ENCODE assay signal across 22 mouse cellular contexts in genomic region chr12:24920861-24921260, GRCm38 (mm10).
"Had no signal": no experiment of that assay in that cellular context is flagged by ENCODE, and none has a peak within 500 bp of the region (broad histone marks: within the 10 kb centered on the region; RNA-seq: fewer than 3 reads in every experiment).

No protein-coding gene starts in this region.

- H3K4me2 ChIP-seq: kidney, embryonic 15.5 days; limb, embryonic 12.5 days; limb, embryonic 15.5 days; lung, embryonic 15.5 days; midbrain, embryonic 12.5 days; midbrain, embryonic 15.5 days; neural tube, embryonic 12.5 days; neural tube, embryonic 15.5 days; stomach, embryonic 15.5 days had no signal

- H3K9ac ChIP-seq: kidney, embryonic 15.5 days; limb, embryonic 12.5 days; limb, embryonic 15.5 days; liver, embryonic 14.5 days; lung, embryonic 15.5 days; midbrain, embryonic 12.5 days; midbrain, embryonic 15.5 days; neural tube, embryonic 12.5 days; neural tube, embryonic 15.5 days; stomach, embryonic 15.5 days had no signal

- DNase-seq: kidney, adult 11 months; kidney, adult 8-10 months; kidney, postnatal 10 days; kidney, postnatal 36 days; left cerebral cortex, postnatal 4 days; lung, adult 18-20 months; lung, postnatal 10 days; lung, postnatal 36 days; right cerebral cortex, adult 18-20 months; right cerebral cortex, postnatal 14 days; spleen, adult 18-20 months; thymus, postnatal 25 days had no signal

- H3K36me3 ChIP-seq: lung, embryonic 15.5 days; midbrain, embryonic 15.5 days; stomach, embryonic 15.5 days had no signal

- H3K4me3 ChIP-seq: kidney, embryonic 15.5 days; limb, embryonic 12.5 days; limb, embryonic 15.5 days; lung, embryonic 15.5 days; midbrain, embryonic 12.5 days; midbrain, embryonic 15.5 days; neural tube, embryonic 12.5 days; neural tube, embryonic 15.5 days; stomach, embryonic 15.5 days had no signal

- H3K4me1 ChIP-seq: limb, embryonic 15.5 days; lung, embryonic 15.5 days; neural tube, embryonic 12.5 days; stomach, embryonic 15.5 days had no signal

- ATAC-seq: midbrain, embryonic 15.5 days had no signal

- H3K27me3 ChIP-seq: kidney, embryonic 15.5 days; limb, embryonic 12.5 days; limb, embryonic 15.5 days; lung, embryonic 15.5 days; midbrain, embryonic 12.5 days; midbrain, embryonic 15.5 days; neural tube, embryonic 12.5 days; neural tube, embryonic 15.5 days; stomach, embryonic 15.5 days had no signal

- H3K27ac ChIP-seq: kidney, embryonic 15.5 days; limb, embryonic 12.5 days; limb, embryonic 15.5 days; liver, embryonic 14.5 days; lung, embryonic 15.5 days; midbrain, embryonic 12.5 days; midbrain, embryonic 15.5 days; neural tube, embryonic 12.5 days; neural tube, embryonic 15.5 days; stomach, embryonic 15.5 days had no signal

- H3K9me3 ChIP-seq: kidney, embryonic 15.5 days; limb, embryonic 12.5 days; limb, embryonic 15.5 days; lung, embryonic 15.5 days; midbrain, embryonic 12.5 days; midbrain, embryonic 15.5 days; neural tube, embryonic 12.5 days; neural tube, embryonic 15.5 days; stomach, embryonic 15.5 days had no signal
